15 mouse cellular contexts compared by ENCODE assay signal in the genomic region with DNA sequence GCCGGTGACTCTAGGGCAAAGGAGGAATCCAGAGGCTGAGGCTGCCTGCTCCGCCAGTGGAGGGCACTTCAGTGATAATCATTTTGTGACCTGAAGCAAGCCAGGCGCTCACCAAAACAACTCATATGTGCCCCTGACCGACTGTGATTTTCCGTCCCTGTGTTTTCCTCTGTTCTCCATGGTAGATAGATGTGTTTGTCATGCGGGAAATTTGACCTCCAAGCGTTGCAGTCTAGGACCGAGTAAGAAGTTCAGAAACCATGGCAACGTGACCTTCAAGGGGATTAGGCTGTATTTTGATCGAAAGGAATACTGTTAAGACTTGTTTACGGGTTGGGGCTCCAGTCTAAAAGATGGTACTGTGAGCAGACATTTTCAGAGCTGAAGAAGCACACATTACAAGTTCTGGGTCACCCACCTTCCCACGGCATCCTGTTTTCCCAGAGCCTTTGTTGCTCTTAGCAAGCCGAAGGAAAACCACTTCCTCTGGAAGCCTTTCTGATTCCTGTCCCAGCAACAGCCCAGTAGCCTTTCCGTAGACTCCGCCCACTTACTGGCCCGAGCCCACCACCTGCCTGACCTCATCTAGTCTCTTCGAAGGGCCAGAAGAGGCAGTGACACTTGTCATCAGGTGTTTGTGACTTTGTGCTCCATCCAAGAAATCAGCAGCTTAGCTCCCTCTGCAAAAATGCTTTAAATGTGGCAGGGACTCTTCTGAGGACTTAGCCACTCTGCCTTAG.
A peak's percentile ranks its signal among the peaks of the same experiment; 100 is the strongest.
DNase-seq lines count a peak whose midpoint lies in the region; ATAC-seq and TF ChIP-seq lines count a peak whose summit lies in the region.
"Had no signal": no experiment of that assay in that cellular context is flagged by ENCODE, and none has a peak within 500 bp of the region (broad histone marks: within the 10 kb centered on the region; RNA-seq: fewer than 3 reads in every experiment).

No protein-coding gene starts in this region.

- peak; percentile 34 for DNase-seq in gastrocnemius, postnatal 14 days
- DNase-seq in gastrocnemius, postnatal 36 days, result no peak
- no peak for DNase-seq in layer of hippocampus, adult 2 months (ENCODE audit: low spot score in 2 of 2)
- DNase-seq in layer of hippocampus, adult 9-10 months (ENCODE audit: low spot score), result no peak
- DNase-seq in adrenal gland, postnatal 25 days, result peak; percentile 21
- DNase-seq in urinary bladder, postnatal 14 days (ENCODE audit: low spot score), result no peak
- no peak for DNase-seq in cerebellum, adult 8-10 months
- DNase-seq: cerebellum, postnatal 36 days; lung, postnatal 4 days; right cerebral cortex, postnatal 14 days had no signal

- peak; percentile 28 for TF ChIP-seq CTCF in layer of hippocampus, adult 2 months (conservative IDR thresholded peaks at IDR 0.05)

- H3K36me3 ChIP-seq in midbrain, embryonic 16.5 days (ENCODE audit: control insufficient read depth, insufficient read depth, low read length), result no peaks in the 10 kb centered on the region
- H3K36me3 ChIP-seq: limb, embryonic 13.5 days; neural tube, embryonic 15.5 days had no signal

- H3K4me2 ChIP-seq in midbrain, embryonic 16.5 days (ENCODE audit: low read length), result no peak overlapping the region
- H3K4me2 ChIP-seq: forebrain, embryonic 13.5 days; limb, embryonic 13.5 days; neural tube, embryonic 15.5 days had no signal

- no peaks in the 10 kb centered on the region for H3K9me3 ChIP-seq in midbrain, embryonic 16.5 days (replicated peaks; ENCODE audit: control insufficient read depth, low read length, poor library complexity, severe bottlenecking)
- H3K9me3 ChIP-seq: forebrain, embryonic 13.5 days; neural tube, embryonic 15.5 days had no signal

- no peaks in the 10 kb centered on the region for H3K27me3 ChIP-seq in midbrain, embryonic 16.5 days (ENCODE audit: control insufficient read depth, insufficient read depth, low read depth, low read length)
- H3K27me3 ChIP-seq: forebrain, embryonic 13.5 days; limb, embryonic 13.5 days; neural tube, embryonic 15.5 days had no signal

- no peak overlapping the region for H3K4me3 ChIP-seq in layer of hippocampus, adult 2 months
- no peak overlapping the region for H3K4me3 ChIP-seq in midbrain, embryonic 16.5 days (ENCODE audit: low read depth, low read length)
- H3K4me3 ChIP-seq: forebrain, embryonic 13.5 days; left cerebral cortex, adult 2 months; limb, embryonic 13.5 days; neural tube, embryonic 15.5 days had no signal

- no peak overlapping the region for H3K27ac ChIP-seq in layer of hippocampus, adult 2 months
- no peak overlapping the region for H3K27ac ChIP-seq in midbrain, embryonic 16.5 days (ENCODE audit: low read length)
- H3K27ac ChIP-seq: forebrain, embryonic 13.5 days; left cerebral cortex, adult 2 months; limb, embryonic 13.5 days; neural tube, embryonic 15.5 days had no signal

- ATAC-seq in midbrain, embryonic 16.5 days, result peak; percentile 54; the same call in 1 of the 2 replicates
- ATAC-seq: forebrain, embryonic 13.5 days had no signal

- no peaks in the 10 kb centered on the region for H3K4me1 ChIP-seq in midbrain, embryonic 16.5 days (ENCODE audit: control insufficient read depth, insufficient read depth, low read length)
- H3K4me1 ChIP-seq: forebrain, embryonic 13.5 days; neural tube, embryonic 15.5 days had no signal

- H3K9ac ChIP-seq in midbrain, embryonic 16.5 days (ENCODE audit: low read depth, low read length), result no peak overlapping the region
- H3K9ac ChIP-seq: forebrain, embryonic 13.5 days; limb, embryonic 13.5 days; neural tube, embryonic 15.5 days had no signal

- intact Hi-C loops in gastrocnemius, postnatal 14 days (cut with DNase I; ENCODE audit: low total_unique reads), result loop anchor here (10.0 kb wide), 1 partner anchor 110 kb away; no protein-coding TSS in a partner anchor
- intact Hi-C loops in gastrocnemius, postnatal 36 days (cut with DNase I), result loop anchor here (5.0 kb wide), 1 partner anchor 113 kb away; no protein-coding TSS in a partner anchor

- 56% methylated on average over 17 of the region's 17 CpGs for WGBS in midbrain, embryonic 16.5 days

Comparison
In these comparisons a context has a peak if more than half of its experiments do, and no peak if none do; other contexts are left out.
1. DNase-seq: peak in gastrocnemius, postnatal 14 days (single experiment) and adrenal gland, postnatal 25 days (single experiment); none in gastrocnemius, postnatal 36 days (0 of 2), layer of hippocampus, adult 2 months (0 of 2), layer of hippocampus, adult 9-10 months (single experiment), urinary bladder, postnatal 14 days (single experiment) and cerebellum, adult 8-10 months (single experiment).